ENCODE assay signal across 8 mouse cellular contexts in genomic region chr5:25221604-25222003, GRCm38 (mm10). TPM values are rescaled to one million over a fixed set of nuclear protein-coding genes. Genes with fewer than 3 reads are reported as not detected.
DNase-seq lines count a peak whose midpoint lies in the region; ATAC-seq and TF ChIP-seq lines count a peak whose summit lies in the region.

Gene Galnt11, plus strand, starts transcription at chr5:25221904.

- WGBS in forebrain, embryonic 15.5 days, result 90% methylated on average over 3 of the region's 3 CpGs
- WGBS in hindbrain, postnatal 0 days, result 82% methylated on average over 3 of the region's 3 CpGs

- H3K27me3 ChIP-seq in CH12.LX (replicated peaks), result no peaks in the 10 kb centered on the region
- no peaks in the 10 kb centered on the region for H3K27me3 ChIP-seq in forebrain, embryonic 15.5 days
- H3K27me3 ChIP-seq in hindbrain, postnatal 0 days (ENCODE audit: insufficient read depth, low read length), result no peaks in the 10 kb centered on the region

- TF ChIP-seq EP300 in CH12.LX (IDR thresholded peaks at IDR 0.05; ENCODE audit: low read length), result no peak

- in situ Hi-C loops in CH12.LX (cut with MboI; ENCODE audit: low pct_ligation_motif_present, low pct_unique_long_range_greater_than_20kb, low sequenced_read_pairs), result no loop called here

- TF ChIP-seq POLR2A in CH12.LX (IDR thresholded peaks at IDR 0.05; ENCODE audit: low read depth, low read length), result no peak

- TF ChIP-seq RAD21 in CH12.LX (IDR thresholded peaks at IDR 0.05; ENCODE audit: low read depth, low read length), result no peak

- H3K4me3 ChIP-seq in CH12.LX (replicated peaks in 1 of 3; ENCODE audit: low read depth in 2 of 3, low read length in 2 of 3, poor library complexity in 1 of 3), result peak within 1 kb of the TSS; percentile 64 to 68 (median 67)
- H3K4me3 ChIP-seq in forebrain, embryonic 15.5 days, result peak within 1 kb of the TSS; percentile 84
- H3K4me3 ChIP-seq in hindbrain, postnatal 0 days (ENCODE audit: low read length), result peak within 1 kb of the TSS; percentile 47

- ATAC-seq in forebrain, embryonic 15.5 days (replicated peaks), result no peak
- ATAC-seq in hindbrain, postnatal 0 days, result no peak
- ATAC-seq in megakaryocyte progenitor cell, adult 5-6 weeks (replicated peaks; ENCODE audit: poor library complexity), result no peak

- H3K4me1 ChIP-seq in CH12.LX (ENCODE audit: control insufficient read depth in 1 of 2, insufficient read depth in 2 of 2), result peaks cover 5 to 22% of the 10 kb centered on the region in 2 experiments; a peak in 3 of 4 replicates
- peaks cover 9% of the 10 kb centered on the region for H3K4me1 ChIP-seq in forebrain, embryonic 15.5 days
- peaks cover 8% of the 10 kb centered on the region; the same call in 1 of the 2 replicates for H3K4me1 ChIP-seq in hindbrain, postnatal 0 days (ENCODE audit: insufficient read depth, low read length)

- peaks cover 0 to 9% of the 10 kb centered on the region in 2 experiments for H3K36me3 ChIP-seq in CH12.LX (replicated peaks in 1 of 2; ENCODE audit: control insufficient read depth in 1 of 2, insufficient read depth in 1 of 2, low read length in 1 of 2)
- H3K36me3 ChIP-seq in forebrain, embryonic 15.5 days, result no peaks in the 10 kb centered on the region
- H3K36me3 ChIP-seq in hindbrain, postnatal 0 days (ENCODE audit: insufficient read depth, low read length), result no peaks in the 10 kb centered on the region

- no peak for DNase-seq in adrenal gland, adult 18-20 months (ENCODE audit: low spot score in 2 of 2)
- DNase-seq in adrenal gland, adult (ENCODE audit: inconsistent age in 2 of 2, low spot score in 1 of 2), result no peak
- no peak for DNase-seq in CH12.LX (ENCODE audit: extremely low read depth)
- DNase-seq in hindbrain, postnatal 0 days (ENCODE audit: low spot score), result no peak
- DNase-seq in right cerebral cortex, postnatal 36 days (ENCODE audit: low spot score in 2 of 2), result no peak
- DNase-seq in kidney, adult 18-20 months, result no peak

- no peak for TF ChIP-seq CTCF in CH12.LX (conservative IDR thresholded peaks at IDR 0.05 in 1 of 2, IDR thresholded peaks at IDR 0.05 in 1 of 2; ENCODE audit: low read depth in 2 of 2, low read length in 2 of 2)
- TF ChIP-seq CTCF in hindbrain, postnatal 0 days (IDR thresholded peaks at IDR 0.05; ENCODE audit: low read depth), result no peak

- peak within 1 kb of the TSS; percentile 60; the same call in 1 of the 2 replicates for H3K9ac ChIP-seq in CH12.LX (ENCODE audit: insufficient read depth, low read depth)
- peak within 1 kb of the TSS; percentile 94 for H3K9ac ChIP-seq in forebrain, embryonic 15.5 days (replicated peaks)
- H3K9ac ChIP-seq in hindbrain, postnatal 0 days (replicated peaks; ENCODE audit: low read length), result peak within 1 kb of the TSS; percentile 66

- H3K9me3 ChIP-seq in CH12.LX (replicated peaks; ENCODE audit: low read length), result no peaks in the 10 kb centered on the region
- H3K9me3 ChIP-seq in forebrain, embryonic 15.5 days, result no peaks in the 10 kb centered on the region
- H3K9me3 ChIP-seq in hindbrain, postnatal 0 days (ENCODE audit: low read length), result no peaks in the 10 kb centered on the region

- H3K79me2 ChIP-seq in CH12.LX (replicated peaks; ENCODE audit: control insufficient read depth, extremely low read depth, insufficient read depth, poor library complexity, severe bottlenecking), result peaks cover 21% of the 10 kb centered on the region

- H3K27ac ChIP-seq in CH12.LX (ENCODE audit: insufficient read depth, low read depth), result no peak within 1 kb of the TSS
- H3K27ac ChIP-seq in forebrain, embryonic 15.5 days (replicated peaks), result peak within 1 kb of the TSS; percentile 92
- H3K27ac ChIP-seq in hindbrain, postnatal 0 days, result peak within 1 kb of the TSS; percentile 85

- dilution Hi-C loops in CH12.LX (cut with MboI; ENCODE audit: extremely low pct_ligation_motif_present, extremely low pct_unique_long_range_greater_than_20kb, low sequenced_read_pairs), result no loop called here

- no peak within 1 kb of the TSS for H3K4me2 ChIP-seq in CH12.LX (ENCODE audit: insufficient read depth, low read depth, poor library complexity, severe bottlenecking)
- peak within 1 kb of the TSS; percentile 49 for H3K4me2 ChIP-seq in forebrain, embryonic 15.5 days (replicated peaks)
- peak within 1 kb of the TSS; percentile 75 for H3K4me2 ChIP-seq in hindbrain, postnatal 0 days (ENCODE audit: low read depth, low read length)

TF ChIP-seq in CH12.LX, 34 proteins besides CTCF, POLR2A, EP300 and RAD21:
- no peak for TF ChIP-seq PAX5 (IDR thresholded peaks at IDR 0.05; ENCODE audit: low read length)
- no peak for TF ChIP-seq USF2 (conservative IDR thresholded peaks at IDR 0.05; ENCODE audit: low read depth, low read length)
- no peak for TF ChIP-seq MAX (IDR thresholded peaks at IDR 0.05; ENCODE audit: low read length)
- TF ChIP-seq NRF1 (IDR thresholded peaks at IDR 0.05; ENCODE audit: low read depth, low read length), result no peak
- no peak for TF ChIP-seq USF1 (IDR thresholded peaks at IDR 0.05; ENCODE audit: low read depth, low read length)
- no peak for TF ChIP-seq POLR2AphosphoS2 (IDR thresholded peaks at IDR 0.05; ENCODE audit: low read depth, low read length)
- TF ChIP-seq RCOR1 (conservative IDR thresholded peaks at IDR 0.05; ENCODE audit: low read depth, low read length), result no peak
- TF ChIP-seq MXI1 (IDR thresholded peaks at IDR 0.05; ENCODE audit: low read depth, low read length), result no peak
- no peak for TF ChIP-seq NELFE (IDR thresholded peaks at IDR 0.05; ENCODE audit: low read depth, low read length)
- TF ChIP-seq MEF2A (IDR thresholded peaks at IDR 0.05; ENCODE audit: borderline replicate concordance, low read depth, low read length), result no peak
- no peak for TF ChIP-seq ZKSCAN1 (IDR thresholded peaks at IDR 0.05; ENCODE audit: borderline replicate concordance, low read depth, low read length)
- no peak for TF ChIP-seq UBTF (IDR thresholded peaks at IDR 0.05; ENCODE audit: low read depth, low read length)
- TF ChIP-seq E2F4 (IDR thresholded peaks at IDR 0.05; ENCODE audit: insufficient replicate concordance, low read depth, low read length), result no peak
- no peak for TF ChIP-seq ZC3H11A (IDR thresholded peaks at IDR 0.05; ENCODE audit: low read depth, low read length)
- TF ChIP-seq MYC (IDR thresholded peaks at IDR 0.05; ENCODE audit: low read depth, low read length), result no peak
- TF ChIP-seq HCFC1 (IDR thresholded peaks at IDR 0.05; ENCODE audit: low read depth, low read length), result no peak
- TF ChIP-seq ETS1 (conservative IDR thresholded peaks at IDR 0.05; ENCODE audit: low read depth, low read length), result no peak

RNA-seq across cellular contexts. Expression of gene Galnt11, which starts in this region (rescaled TPM):
- 10 to 100 TPM; 45.2 to 49.2 TPM for total RNA-seq in adrenal gland, adult 18-20 months (2021)
- total RNA-seq in CH12.LX (2012; rRNA removed) (8.7 and 10.1 TPM in 2 replicates), CH12.LX (2014; rRNA removed) (11.1 and 12.9 TPM in 2 replicates)
- 7.9 and 9.2 TPM in 2 replicates for polyA plus RNA-seq in CH12.LX (2012; ENCODE audit: insufficient read length, low read depth)
- polyA plus RNA-seq in forebrain, embryonic 15.5 days (2015; fragmentation: Nextera tagmentation; extraction: Ambion mirVana), result 40.8 and 43.5 TPM in 2 replicates
- 56.7 and 58.9 TPM in 2 replicates for total RNA-seq in hindbrain, postnatal 0 days (2014; rRNA removed)
- polyA plus RNA-seq in hindbrain, postnatal 0 days (2015; fragmentation: Nextera tagmentation; extraction: Ambion mirVana), result 56.8 and 60.8 TPM in 2 replicates
- total RNA-seq in megakaryocyte progenitor cell, adult 5-6 weeks (2015), result 23.2 and 28.5 TPM in 2 replicates
- total RNA-seq in megakaryocyte progenitor cell, adult 5-6 weeks (2017), result 18.0 and 18.8 TPM in 2 replicates
